Mouse (Mus musculus) spleen, adult 2 months (tissue): ENCODE data around the gene Pxmp4.

Experiments
- CTCF ChIP-seq: fragments of 200-500 bp; IDR thresholded peaks from 2 replicates; pipeline ENCODE4 v1.5.1; 2011; ENCODE audit warnings: mild to moderate bottlenecking, inconsistent platforms; ENCODE audit not compliant: insufficient read depth, insufficient read length, insufficient replicate concordance; ENCODE audit errors: extremely low read depth
- POLR2A ChIP-seq: fragments of 200-500 bp; IDR thresholded peaks from 2 replicates; pipeline ENCODE4 v1.6.1; 2011; ENCODE audit warnings: low read depth, low read length, inconsistent platforms

- TF ChIP-seq CTCF (no peak), POLR2A (no peak)
Observed at GRCm38 (mm10) chr2:154555235-154555634, 48.3 kb downstream of the Pxmp4 start.
